Mouse (Mus musculus) ES-E14 (cell line): ENCODE measurements around the gene Ildr2.

ENCODE experiments used
- HCFC1 ChIP-seq: IDR thresholded peaks from 2 replicates; pipeline ENCODE4 v1.6.1; 2012; ENCODE audit warnings: low read length, inconsistent platforms, borderline replicate concordance; ENCODE audit not compliant: insufficient read depth
- ZC3H11A ChIP-seq: IDR thresholded peaks from 2 replicates; pipeline ENCODE4 v1.6.1; 2012; ENCODE audit warnings: low read depth, mild to moderate bottlenecking, inconsistent platforms, low read length, borderline replicate concordance

GRCm38 (mm10) chr1:166342539-166342938, 88.6 kb downstream of the Ildr2 start:
- TF ChIP-seq ZC3H11A (no peak), HCFC1 (no peak)
